Mouse (Mus musculus) thymus, postnatal 36 days (tissue): ENCODE results near the gene Mob3c.

Experiments used
- DNase-seq, 2 experiments: peaks; one replicate each; pipeline ENCODE4 v3.0.0; 2022; ENCODE audit warnings: mixed read lengths in 2 of 2

Gene Mob3c

GRCm38 (mm10) chr4:115827888-115828571 is at the start of gene Mob3c:
TSS of gene Mob3c (plus strand) at chr4:115828092.
- DNase-seq = peak; percentile 68

GRCm38 (mm10) chr4:115780269-115780668 is 47.6 kb upstream of the Mob3c start:
- DNase-seq = no peak

GRCm38 (mm10) chr4:115780918-115781317 is 47.0 kb upstream of the Mob3c start, which contains the start of gene Tex38:
TSS of gene Tex38 (minus strand) at chr4:115781018.
- DNase-seq = no peak

- DNase-seq = no peak
Measured at GRCm38 (mm10) chr4:115782026-115782805, 45.7 kb upstream of the Mob3c start.

GRCm38 (mm10) chr4:115784769-115785510 is 43.0 kb upstream of the Mob3c start, which contains the start of gene Atpaf1:
TSS of gene Atpaf1 (plus strand) at chr4:115784812.
- peak; percentile 74 to 76 for DNase-seq

- DNase-seq = no peak
Measured at GRCm38 (mm10) chr4:115785511-115786034, 42.3 kb upstream of the Mob3c start.

- no peak for DNase-seq
Measured at GRCm38 (mm10) chr4:115790864-115791263, 37.0 kb upstream of the Mob3c start.

GRCm38 (mm10) chr4:115795360-115795759 is 32.5 kb upstream of the Mob3c start:
- no peak for DNase-seq

- no peak for DNase-seq
Measured at GRCm38 (mm10) chr4:115799981-115800380, 27.9 kb upstream of the Mob3c start.

- DNase-seq = no peak
Measured at GRCm38 (mm10) chr4:115812326-115812725, 15.6 kb upstream of the Mob3c start.

GRCm38 (mm10) chr4:115815606-115816005 is 12.3 kb upstream of the Mob3c start:
- no peak for DNase-seq

GRCm38 (mm10) chr4:115820199-115820598 is 7.7 kb upstream of the Mob3c start:
- no peak for DNase-seq

- DNase-seq = no peak
Measured at GRCm38 (mm10) chr4:115820944-115821343, 6.9 kb upstream of the Mob3c start.

GRCm38 (mm10) chr4:115821431-115821830 is 6.5 kb upstream of the Mob3c start:
- DNase-seq = no peak

- DNase-seq = no peak
Measured at GRCm38 (mm10) chr4:115821928-115822327, 6.0 kb upstream of the Mob3c start.

GRCm38 (mm10) chr4:115824178-115824577 is 3.7 kb upstream of the Mob3c start:
- no peak for DNase-seq

- DNase-seq = no peak
Measured at GRCm38 (mm10) chr4:115825271-115825670, 2.6 kb upstream of the Mob3c start.

GRCm38 (mm10) chr4:115827066-115827465 is 826 bp upstream of the Mob3c start:
- no peak for DNase-seq

- no peak for DNase-seq
Measured at GRCm38 (mm10) chr4:115827535-115827887, 381 bp upstream of the Mob3c start.

- DNase-seq = no peak
Measured at GRCm38 (mm10) chr4:115828572-115828902, 645 bp downstream of the Mob3c start.

GRCm38 (mm10) chr4:115830491-115830890 is 2.6 kb downstream of the Mob3c start:
- no peak for DNase-seq

GRCm38 (mm10) chr4:115831221-115831620 is 3.3 kb downstream of the Mob3c start:
- DNase-seq = no peak

- DNase-seq = no peak
Measured at GRCm38 (mm10) chr4:115832040-115832439, 4.1 kb downstream of the Mob3c start.
